Mouse (Mus musculus): ENCODE data around the gene Alg5.

Gene Alg5

DNA sequence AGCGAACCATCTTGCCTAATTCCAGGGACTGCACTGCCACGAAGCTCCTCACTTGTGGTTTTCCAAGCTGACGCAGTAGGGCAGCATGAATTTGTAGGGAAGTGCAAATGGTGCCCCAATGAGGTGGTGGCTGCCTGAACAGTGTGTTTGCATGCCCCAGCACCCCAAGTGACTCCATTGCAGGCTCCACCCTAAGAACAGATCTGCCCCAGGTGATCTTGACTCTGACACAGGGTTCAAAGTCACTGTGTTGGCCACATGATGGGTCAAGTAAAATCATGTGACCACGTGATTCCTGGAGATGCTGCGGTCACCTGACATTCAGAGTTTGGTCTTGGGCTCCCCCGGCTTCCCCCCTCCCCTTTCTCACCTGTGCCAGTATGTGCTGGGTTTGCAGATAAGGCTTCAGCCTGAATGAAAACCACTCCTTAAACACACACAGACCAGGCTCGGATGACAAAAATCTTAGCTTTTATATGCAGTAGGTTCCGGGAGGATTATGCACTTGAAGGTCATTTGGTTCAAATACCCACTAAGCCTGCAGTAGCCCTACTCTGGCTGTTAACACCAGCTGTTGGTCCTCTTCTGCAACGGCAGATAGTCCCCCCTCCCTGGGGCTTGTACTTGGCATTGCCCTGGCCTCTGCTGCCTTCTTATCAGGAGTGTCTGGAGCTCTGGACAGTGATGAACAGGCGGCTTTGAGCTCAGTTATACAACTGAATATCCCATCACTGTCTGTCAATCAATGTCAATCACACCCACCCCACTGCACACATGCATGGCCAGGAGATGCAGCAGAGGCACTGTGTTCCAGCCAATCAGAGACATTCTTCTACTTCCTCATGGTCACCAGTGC lies 56.7 kb downstream of the Alg5 start:
- no peak for DNase-seq (ENCODE audit: low spot score in 2 of 2)

DNA sequence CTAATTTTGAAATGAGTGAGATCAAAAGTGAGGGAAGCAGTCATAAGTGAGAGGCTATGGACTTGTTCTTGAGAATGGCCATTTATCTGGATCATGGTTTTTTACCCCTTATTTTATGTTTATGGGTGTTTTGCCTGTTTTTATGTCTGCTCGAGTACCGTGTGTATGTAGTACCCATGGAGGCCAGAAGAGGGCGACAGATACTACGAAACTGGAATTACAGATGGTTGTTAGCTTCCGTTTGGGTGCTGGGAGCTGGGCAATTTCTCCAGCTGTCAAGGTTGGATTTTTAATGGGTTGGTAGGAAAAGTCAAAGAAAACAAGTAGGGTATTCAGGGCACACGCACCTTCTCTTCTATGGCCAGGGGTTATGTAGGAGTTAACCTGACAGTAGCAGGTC lies 58.4 kb downstream of the Alg5 start:
- DNase-seq (ENCODE audit: low spot score in 2 of 2) = no peak

GRCm38 (mm10) chr3:54795379-54795778 lies 60.0 kb downstream of the Alg5 start:
- DNase-seq (ENCODE audit: low spot score in 2 of 2) = no peak

- no peak for DNase-seq (ENCODE audit: low spot score in 2 of 2)
Observed at GRCm38 (mm10) chr3:54795806-54796205, 60.5 kb downstream of the Alg5 start.

DNA sequence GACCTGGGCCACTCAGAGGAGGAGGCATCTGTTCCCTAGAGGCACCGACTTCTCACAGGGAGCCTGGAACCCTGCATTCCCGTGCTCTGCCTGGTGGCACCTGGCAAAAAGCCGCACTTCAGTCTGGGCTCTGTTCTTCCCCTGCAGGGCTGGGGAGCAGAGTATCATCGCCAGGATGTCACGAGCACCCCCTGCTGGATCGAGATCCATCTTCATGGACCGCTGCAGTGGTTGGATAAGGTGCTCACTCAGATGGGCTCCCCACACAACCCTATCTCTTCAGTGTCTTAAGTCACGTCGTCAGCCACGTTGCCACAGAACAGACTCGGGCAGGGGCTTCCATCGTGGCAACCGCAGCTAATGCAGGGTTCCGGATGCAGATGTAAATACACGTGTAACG lies 61.9 kb downstream of the Alg5 start:
- DNase-seq (ENCODE audit: low spot score in 2 of 2) = peak in 1 of 2 experiments; percentile 12

All from spleen, postnatal 14 days (tissue).